Mouse (Mus musculus): ENCODE measurements around the gene Kcnh7. TPM values are rescaled to one million over a fixed set of nuclear protein-coding genes. Genes with fewer than 3 reads are reported as not detected.
A peak's percentile ranks its signal among the peaks of the same experiment; 100 is the strongest.

The Kcnh7 gene
- polyA plus RNA-seq, 1 experiment from 2014 or later: 18.4 TPM

GRCm38 (mm10) chr2:62878763-62879162, 305.3 kb downstream of the Kcnh7 start:
- no peak for ATAC-seq (ENCODE audit: low read depth)
- Histone ChIP-seq H3K4me2 (ENCODE audit: low read depth, low read length) (no peak overlapping the region), H3K9ac (replicated peaks; ENCODE audit: low read depth, low read length) (no peak overlapping the region)

GRCm38 (mm10) chr2:62855391-62855790, 328.7 kb downstream of the Kcnh7 start:
- Histone ChIP-seq H3K27ac (ENCODE audit: low read depth, low read length) (no peak overlapping the region), H3K36me3 (ENCODE audit: control insufficient read depth, insufficient read depth, low read length) (no peaks in the 10 kb centered on the region), H3K4me1 (ENCODE audit: control insufficient read depth, insufficient read depth, low read length) (no peaks in the 10 kb centered on the region), H3K27me3 (ENCODE audit: control insufficient read depth, insufficient read depth, low read length) (no peaks in the 10 kb centered on the region), H3K4me3 (ENCODE audit: low read depth, low read length) (no peak overlapping the region), H3K9me3 (ENCODE audit: control insufficient read depth, low read length) (no peaks in the 10 kb centered on the region), H3K9ac (replicated peaks; ENCODE audit: low read depth, low read length) (no peak overlapping the region), H3K4me2 (ENCODE audit: low read depth, low read length) (no peak overlapping the region)
- WGBS: 76% methylated on average over 3 of the region's 3 CpGs
- peak; percentile 44; the same call in 1 of the 2 replicates for ATAC-seq (ENCODE audit: low read depth)

More at GRCm38 (mm10) chr2:62878763-62879162, 305.3 kb downstream of the Kcnh7 start:
- Histone ChIP-seq H3K4me3 (ENCODE audit: low read depth, low read length) (no peak overlapping the region), H3K4me1 (ENCODE audit: control insufficient read depth, insufficient read depth, low read length) (peaks cover 2% of the 10 kb centered on the region; the same call in 1 of the 2 replicates), H3K36me3 (ENCODE audit: control insufficient read depth, insufficient read depth, low read length) (no peaks in the 10 kb centered on the region), H3K27ac (ENCODE audit: low read depth, low read length) (no peak overlapping the region), H3K9me3 (ENCODE audit: control insufficient read depth, low read length) (no peaks in the 10 kb centered on the region), H3K27me3 (ENCODE audit: control insufficient read depth, insufficient read depth, low read length) (no peaks in the 10 kb centered on the region)
- 44% methylated on average over 4 of the region's 4 CpGs for WGBS

GRCm38 (mm10) chr2:62842630-62843029, 341.5 kb downstream of the Kcnh7 start:
- Histone ChIP-seq H3K4me1 (ENCODE audit: control insufficient read depth, insufficient read depth, low read length) (no peaks in the 10 kb centered on the region), H3K9me3 (ENCODE audit: control insufficient read depth, low read length) (no peaks in the 10 kb centered on the region), H3K4me2 (ENCODE audit: low read depth, low read length) (no peak overlapping the region), H3K27ac (ENCODE audit: low read depth, low read length) (no peak overlapping the region), H3K4me3 (ENCODE audit: low read depth, low read length) (no peak overlapping the region), H3K36me3 (ENCODE audit: control insufficient read depth, insufficient read depth, low read length) (no peaks in the 10 kb centered on the region), H3K9ac (replicated peaks; ENCODE audit: low read depth, low read length) (no peak overlapping the region), H3K27me3 (ENCODE audit: control insufficient read depth, insufficient read depth, low read length) (no peaks in the 10 kb centered on the region)
- ATAC-seq (ENCODE audit: low read depth): no peak
- 93% methylated on average over 1 of the region's 1 CpGs for WGBS

- ATAC-seq (ENCODE audit: low read depth): no peak
- H3K9ac ChIP-seq (replicated peaks; ENCODE audit: low read depth, low read length): no peak overlapping the region
- H3K36me3 ChIP-seq (ENCODE audit: control insufficient read depth, insufficient read depth, low read length): no peaks in the 10 kb centered on the region
- H3K4me3 ChIP-seq (ENCODE audit: low read depth, low read length): no peak overlapping the region
- H3K27ac ChIP-seq (ENCODE audit: low read depth, low read length): no peak overlapping the region
- no peaks in the 10 kb centered on the region for H3K4me1 ChIP-seq (ENCODE audit: control insufficient read depth, insufficient read depth, low read length)
- H3K9me3 ChIP-seq (ENCODE audit: control insufficient read depth, low read length): no peaks in the 10 kb centered on the region
- H3K4me2 ChIP-seq (ENCODE audit: low read depth, low read length): no peak overlapping the region
- no peaks in the 10 kb centered on the region for H3K27me3 ChIP-seq (ENCODE audit: control insufficient read depth, insufficient read depth, low read length)
- WGBS: 89% methylated on average over 1 of the region's 1 CpGs
These were observed 349.8 kb downstream of the Kcnh7 start for GRCm38 (mm10) chr2:62834261-62834660.

GRCm38 (mm10) chr2:62819231-62819630, 364.9 kb downstream of the Kcnh7 start:
- no peak overlapping the region for H3K4me3 ChIP-seq (ENCODE audit: low read depth, low read length)
- H3K4me2 ChIP-seq (ENCODE audit: low read depth, low read length): no peak overlapping the region
- no peak overlapping the region for H3K27ac ChIP-seq (ENCODE audit: low read depth, low read length)
- no peak overlapping the region for H3K9ac ChIP-seq (replicated peaks; ENCODE audit: low read depth, low read length)
- WGBS: 60% methylated on average over 2 of the region's 2 CpGs
- H3K36me3 ChIP-seq (ENCODE audit: control insufficient read depth, insufficient read depth, low read length): no peaks in the 10 kb centered on the region
- no peaks in the 10 kb centered on the region for H3K4me1 ChIP-seq (ENCODE audit: control insufficient read depth, insufficient read depth, low read length)
- ATAC-seq (ENCODE audit: low read depth): no peak
- H3K27me3 ChIP-seq (ENCODE audit: control insufficient read depth, insufficient read depth, low read length): no peaks in the 10 kb centered on the region
- no peaks in the 10 kb centered on the region for H3K9me3 ChIP-seq (ENCODE audit: control insufficient read depth, low read length)

GRCm38 (mm10) chr2:62816016-62816415, 368.1 kb downstream of the Kcnh7 start:
- no peaks in the 10 kb centered on the region for H3K9me3 ChIP-seq (ENCODE audit: control insufficient read depth, low read length)
- H3K36me3 ChIP-seq (ENCODE audit: control insufficient read depth, insufficient read depth, low read length): no peaks in the 10 kb centered on the region
- H3K27me3 ChIP-seq (ENCODE audit: control insufficient read depth, insufficient read depth, low read length): no peaks in the 10 kb centered on the region
- H3K27ac ChIP-seq (ENCODE audit: low read depth, low read length): no peak overlapping the region
- WGBS: 95% methylated on average over 3 of the region's 3 CpGs
- ATAC-seq (ENCODE audit: low read depth): no peak
- H3K4me2 ChIP-seq (ENCODE audit: low read depth, low read length): no peak overlapping the region
- H3K4me3 ChIP-seq (ENCODE audit: low read depth, low read length): no peak overlapping the region
- H3K4me1 ChIP-seq (ENCODE audit: control insufficient read depth, insufficient read depth, low read length): no peaks in the 10 kb centered on the region
- no peak overlapping the region for H3K9ac ChIP-seq (replicated peaks; ENCODE audit: low read depth, low read length)

GRCm38 (mm10) chr2:62808813-62809212, 375.3 kb downstream of the Kcnh7 start:
- no peak overlapping the region for H3K27ac ChIP-seq (ENCODE audit: low read depth, low read length)
- no peak overlapping the region for H3K9ac ChIP-seq (replicated peaks; ENCODE audit: low read depth, low read length)
- no peak overlapping the region for H3K4me2 ChIP-seq (ENCODE audit: low read depth, low read length)
- H3K27me3 ChIP-seq (ENCODE audit: control insufficient read depth, insufficient read depth, low read length): no peaks in the 10 kb centered on the region
- WGBS: 49% methylated on average over 4 of the region's 4 CpGs
- peak; percentile 24; the same call in 1 of the 2 replicates for ATAC-seq (ENCODE audit: low read depth)
- no peaks in the 10 kb centered on the region for H3K9me3 ChIP-seq (ENCODE audit: control insufficient read depth, low read length)
- no peak overlapping the region for H3K4me3 ChIP-seq (ENCODE audit: low read depth, low read length)
- no peaks in the 10 kb centered on the region for H3K36me3 ChIP-seq (ENCODE audit: control insufficient read depth, insufficient read depth, low read length)
- no peaks in the 10 kb centered on the region for H3K4me1 ChIP-seq (ENCODE audit: control insufficient read depth, insufficient read depth, low read length)

- Histone ChIP-seq H3K27ac (ENCODE audit: low read depth, low read length) (peak overlapping the region; percentile 11; the same call in 1 of the 2 replicates), H3K4me2 (ENCODE audit: low read depth, low read length) (no peak overlapping the region), H3K4me3 (ENCODE audit: low read depth, low read length) (no peak overlapping the region), H3K9ac (replicated peaks; ENCODE audit: low read depth, low read length) (no peak overlapping the region), H3K9me3 (ENCODE audit: control insufficient read depth, low read length) (no peaks in the 10 kb centered on the region), H3K27me3 (ENCODE audit: control insufficient read depth, insufficient read depth, low read length) (no peaks in the 10 kb centered on the region), H3K4me1 (ENCODE audit: control insufficient read depth, insufficient read depth, low read length) (no peaks in the 10 kb centered on the region), H3K36me3 (ENCODE audit: control insufficient read depth, insufficient read depth, low read length) (no peaks in the 10 kb centered on the region)
- WGBS: 16% methylated on average over 3 of the region's 3 CpGs
- ATAC-seq (ENCODE audit: low read depth): peak; percentile 95
These were observed 376.6 kb downstream of the Kcnh7 start for GRCm38 (mm10) chr2:62807476-62807882.

GRCm38 (mm10) chr2:62806931-62807330, 377.2 kb downstream of the Kcnh7 start:
- H3K27me3 ChIP-seq (ENCODE audit: control insufficient read depth, insufficient read depth, low read length): no peaks in the 10 kb centered on the region
- peak overlapping the region; percentile 11; the same call in 1 of the 2 replicates for H3K27ac ChIP-seq (ENCODE audit: low read depth, low read length)
- no peaks in the 10 kb centered on the region for H3K9me3 ChIP-seq (ENCODE audit: control insufficient read depth, low read length)
- H3K4me3 ChIP-seq (ENCODE audit: low read depth, low read length): no peak overlapping the region
- no peaks in the 10 kb centered on the region for H3K4me1 ChIP-seq (ENCODE audit: control insufficient read depth, insufficient read depth, low read length)
- H3K9ac ChIP-seq (replicated peaks; ENCODE audit: low read depth, low read length): no peak overlapping the region
- H3K36me3 ChIP-seq (ENCODE audit: control insufficient read depth, insufficient read depth, low read length): no peaks in the 10 kb centered on the region
- WGBS: 81% methylated on average over 3 of the region's 3 CpGs
- no peak overlapping the region for H3K4me2 ChIP-seq (ENCODE audit: low read depth, low read length)
- peak; percentile 28 for ATAC-seq (ENCODE audit: low read depth)
